Mouse (Mus musculus) C2C12 (cell line): Measurements from ENCODE around the gene Tdrd5.

Experiments
- CEBPB ChIP-seq: IDR thresholded peaks from one replicate; pipeline ENCODE4 v1.6.1; 2011; ENCODE audit warnings: low read depth, mild to moderate bottlenecking, control low read depth, moderate library complexity
- CTCF ChIP-seq: IDR thresholded peaks from one replicate; pipeline ENCODE4 v1.5.1; 2011; ENCODE audit not compliant: control insufficient read depth, insufficient read depth, insufficient read length
- MYOD1 ChIP-seq: IDR thresholded peaks from one replicate; pipeline ENCODE4 v1.6.1; 2011; ENCODE audit warnings: low read depth; ENCODE audit not compliant: control insufficient read depth, insufficient read length
- MYOG ChIP-seq: IDR thresholded peaks from one replicate; pipeline ENCODE4 v1.6.1; 2011; ENCODE audit not compliant: control insufficient read depth, insufficient read length; ENCODE audit errors: extremely low read depth
- USF1 ChIP-seq: IDR thresholded peaks from one replicate; pipeline ENCODE4 v1.6.1; 2011; ENCODE audit warnings: low read depth, mild to moderate bottlenecking, control low read depth, moderate library complexity

DNA sequence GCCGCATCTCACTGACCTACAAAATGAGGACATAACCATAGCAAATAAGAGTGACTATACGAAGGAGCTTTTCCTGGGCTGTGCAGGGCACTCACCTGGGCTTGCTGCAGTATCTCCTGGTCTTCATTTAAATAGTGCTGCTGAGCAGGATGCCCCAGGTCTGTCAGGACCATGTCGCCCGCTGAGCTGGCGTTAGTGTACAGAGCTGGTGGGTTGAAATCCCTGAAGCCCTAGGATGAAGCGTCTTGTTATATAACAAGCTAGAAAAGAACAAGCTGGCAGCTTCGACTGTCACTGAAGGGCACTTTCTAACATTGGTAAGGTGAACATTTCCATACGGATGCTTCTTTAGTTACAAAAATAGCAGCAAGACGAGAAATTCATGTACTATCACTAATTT lies 33.0 kb downstream of the Tdrd5 start:
- TF ChIP-seq MYOD1 (no peak), CTCF (no peak), MYOG (no peak), USF1 (no peak), CEBPB (no peak)
